Mouse (Mus musculus): ENCODE measurements around the gene Dnajb11.

The Dnajb11 gene

DNA sequence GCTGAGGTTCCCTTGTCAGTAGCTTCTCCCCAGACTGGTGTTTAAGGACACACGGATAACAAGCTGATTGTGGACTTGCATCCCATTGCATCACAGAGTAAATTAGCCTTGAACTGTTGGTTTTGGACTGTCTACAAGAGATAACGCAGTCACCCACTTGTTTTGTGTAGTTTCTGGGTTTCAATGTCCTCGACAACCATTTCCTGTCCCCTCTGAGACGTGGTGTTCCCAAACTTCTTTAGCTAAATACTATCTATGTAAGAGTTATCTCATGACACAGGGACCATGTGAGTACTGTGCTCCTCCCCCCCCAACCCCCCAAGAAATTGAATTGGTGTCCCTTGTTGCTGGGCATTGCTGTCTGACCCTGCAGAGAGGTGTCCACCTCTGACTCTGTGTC lies 23.8 kb downstream of the Dnajb11 start:
- DNase-seq (ENCODE audit: low read depth, low spot score), result no peak

DNA sequence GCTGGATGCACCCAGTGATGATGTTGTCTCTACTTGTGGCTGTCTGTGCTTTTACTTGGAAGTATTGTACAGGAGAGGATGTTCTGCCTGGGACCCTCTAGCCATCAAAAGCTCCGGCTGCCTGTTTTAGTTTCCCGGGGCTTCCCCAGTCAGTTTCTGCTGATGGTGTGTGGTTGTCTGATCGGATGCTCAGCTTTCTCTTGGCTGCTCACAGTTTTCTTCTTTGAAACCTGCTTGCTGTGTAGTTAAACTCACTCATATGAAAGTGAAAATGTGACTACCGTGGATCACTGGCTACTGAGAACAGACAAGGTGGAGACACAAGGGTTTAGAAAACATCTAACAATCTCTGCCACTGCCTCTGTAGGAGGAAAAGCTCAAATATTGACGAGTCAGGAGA lies 25.8 kb downstream of the Dnajb11 start:
- DNase-seq (ENCODE audit: low read depth, low spot score), result no peak

DNA sequence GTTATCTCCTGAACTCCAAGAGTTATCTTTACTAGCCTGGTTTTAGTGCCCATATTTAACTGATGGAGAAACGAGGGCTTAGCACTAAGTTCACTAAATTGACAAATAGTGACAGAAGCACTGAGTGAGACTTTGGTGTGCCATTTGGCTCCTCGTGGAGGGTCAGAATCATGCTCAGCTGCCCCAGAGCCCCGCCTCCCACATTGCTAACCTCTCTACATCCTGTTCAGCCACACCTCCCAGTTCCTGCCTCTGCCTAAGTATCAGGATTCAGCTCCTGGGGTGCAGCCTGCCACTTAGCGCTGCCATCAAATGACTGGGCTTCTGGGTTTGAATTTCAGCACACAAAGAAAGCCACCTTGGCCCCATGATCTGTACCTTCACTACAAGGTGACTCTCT lies 27.7 kb downstream of the Dnajb11 start:
- DNase-seq (ENCODE audit: low read depth, low spot score), result no peak

DNA sequence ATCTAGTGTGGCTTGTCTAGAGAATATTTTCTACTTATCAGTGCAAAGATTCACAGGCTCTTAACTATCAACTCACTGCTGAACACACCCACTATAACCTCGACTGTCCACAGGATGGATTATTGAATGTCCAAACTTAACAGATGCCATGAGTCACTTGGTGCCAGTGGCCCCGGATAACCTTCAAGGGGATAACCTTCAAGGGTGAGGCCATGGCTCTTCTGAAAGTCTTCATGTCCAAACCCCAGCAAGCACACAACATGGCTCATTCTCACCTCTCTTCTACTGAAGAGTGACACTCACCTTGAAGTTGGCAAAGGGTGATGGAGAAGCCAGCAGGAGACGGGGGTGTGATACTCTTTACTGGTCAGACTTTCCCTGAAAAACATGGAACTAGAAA lies 29.1 kb downstream of the Dnajb11 start:
- DNase-seq (ENCODE audit: low read depth, low spot score), result no peak

DNA sequence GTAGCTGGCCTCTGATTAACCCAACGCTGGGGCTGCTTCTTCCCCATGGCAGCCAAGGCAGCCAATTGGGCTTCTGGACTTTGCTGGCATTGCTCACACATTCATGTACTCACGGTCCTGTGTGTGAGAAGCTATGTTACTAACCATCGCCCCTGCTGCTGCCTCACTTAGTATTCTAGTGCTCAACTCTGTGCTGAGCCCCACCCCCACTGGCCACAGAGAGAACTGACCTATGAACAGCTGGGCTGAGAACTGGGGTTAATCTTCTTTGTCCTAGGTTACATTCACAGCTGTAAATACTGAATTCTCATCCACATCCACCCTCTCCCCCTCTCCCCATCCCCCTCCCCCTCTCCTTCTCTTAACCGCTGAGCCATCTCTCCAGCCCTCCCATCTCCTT lies 31.2 kb downstream of the Dnajb11 start:
- no peak for DNase-seq (ENCODE audit: low read depth, low spot score)

DNA sequence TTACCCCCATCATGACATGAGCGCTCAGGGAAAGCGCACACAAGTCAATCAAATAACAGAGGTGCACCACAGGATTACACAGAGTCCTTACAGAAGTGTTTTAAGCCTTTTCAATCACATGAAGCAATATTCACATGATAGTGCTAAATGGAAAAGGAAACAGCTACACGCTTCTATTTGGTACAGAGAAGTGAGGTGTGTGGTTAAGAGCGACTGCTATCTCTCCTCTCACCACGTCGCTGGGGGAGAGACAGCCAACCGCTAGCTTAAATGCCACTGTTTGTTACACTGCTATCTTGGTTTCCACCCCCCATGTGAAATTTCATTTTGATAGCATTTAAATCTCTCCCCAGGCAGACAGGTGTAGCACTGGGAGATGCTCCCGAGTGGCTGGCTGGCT lies 32.1 kb downstream of the Dnajb11 start:
- DNase-seq (ENCODE audit: low read depth, low spot score), result no peak

DNA sequence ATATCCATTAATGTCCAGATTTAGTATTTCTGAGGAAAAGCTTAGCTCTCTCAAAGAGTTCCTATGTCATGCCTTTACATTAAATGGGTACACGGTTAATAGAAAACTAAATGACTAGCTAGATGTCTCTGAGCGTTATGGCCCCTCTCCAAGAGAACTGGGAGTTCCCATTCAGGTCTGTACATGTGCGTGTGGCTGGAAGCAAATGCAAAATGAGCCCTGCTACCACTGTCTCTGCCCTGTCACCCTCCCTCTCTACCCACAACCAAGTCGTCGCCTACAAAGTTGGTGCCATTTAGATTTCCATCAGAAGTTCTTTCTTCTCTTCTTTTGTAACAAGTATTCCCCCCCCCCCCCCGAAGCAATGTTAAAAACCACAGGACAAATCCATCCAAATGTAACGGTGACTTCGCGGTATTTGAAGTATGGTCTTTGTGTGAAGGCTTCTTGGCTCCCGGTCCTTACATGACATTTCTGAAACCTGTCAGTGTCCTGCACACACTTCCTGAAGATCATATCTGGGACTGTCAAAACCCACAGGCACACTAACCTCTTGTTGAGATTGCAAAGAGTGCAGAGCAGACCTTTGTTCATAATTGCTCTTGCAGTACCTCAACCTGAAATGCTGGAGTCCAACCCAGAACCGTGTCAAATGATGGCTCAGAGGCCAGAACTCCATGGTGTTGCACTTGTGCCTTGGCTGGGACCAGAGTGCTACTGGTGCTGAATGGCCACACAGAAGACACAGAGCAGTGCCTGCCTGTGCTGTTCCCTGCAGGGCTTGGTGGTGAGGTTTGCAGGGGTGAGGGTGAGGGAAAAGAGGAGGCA lies 33.3 kb downstream of the Dnajb11 start, which contains the start of gene Ahsg:
Gene Ahsg, plus strand, starts transcription at position 595 of the 828 bp plus-strand sequence.
- DNase-seq (ENCODE audit: low read depth, low spot score), result no peak

DNA sequence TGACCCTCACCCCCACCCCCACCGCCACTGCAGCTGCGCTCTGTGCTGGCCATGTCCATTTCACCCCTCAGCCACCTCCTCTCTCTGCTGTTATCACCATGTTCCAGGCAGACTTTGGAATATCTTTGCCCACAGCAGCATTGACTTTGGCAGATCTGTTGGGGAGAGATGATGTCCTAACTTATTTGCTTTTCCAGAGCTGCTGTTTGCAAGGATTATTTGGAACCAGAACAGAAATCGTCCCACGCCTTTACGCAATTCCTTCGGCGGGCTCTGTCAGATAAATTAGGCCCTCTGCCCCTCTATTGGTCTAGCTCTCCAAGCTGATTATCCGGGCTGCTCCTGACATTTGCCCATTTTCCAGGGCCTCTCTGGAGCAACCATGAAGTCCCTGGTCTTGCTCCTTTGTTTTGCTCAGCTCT lies 34.1 kb downstream of the Dnajb11 start:
- DNase-seq (ENCODE audit: low read depth, low spot score), result no peak

DNA sequence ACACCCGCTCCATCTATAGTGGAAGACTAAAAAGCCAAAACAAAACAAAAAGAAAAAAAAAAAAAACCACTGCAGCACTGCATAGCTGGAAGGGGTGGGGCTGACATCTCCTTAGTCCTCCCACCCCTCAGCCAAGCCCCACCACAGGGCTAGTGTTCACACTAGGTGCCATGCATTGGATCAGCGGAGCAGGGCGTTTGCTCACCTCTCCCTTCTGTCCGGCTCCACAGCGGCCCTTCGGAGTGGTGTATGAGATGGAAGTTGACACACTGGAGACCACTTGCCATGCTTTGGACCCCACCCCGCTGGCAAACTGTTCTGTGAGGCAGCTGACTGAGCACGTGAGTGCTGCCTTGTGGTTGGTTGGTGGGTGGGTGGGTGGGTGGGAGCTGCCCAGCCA lies 36.5 kb downstream of the Dnajb11 start:
- peak; percentile 39 for DNase-seq (ENCODE audit: low read depth, low spot score)

DNA sequence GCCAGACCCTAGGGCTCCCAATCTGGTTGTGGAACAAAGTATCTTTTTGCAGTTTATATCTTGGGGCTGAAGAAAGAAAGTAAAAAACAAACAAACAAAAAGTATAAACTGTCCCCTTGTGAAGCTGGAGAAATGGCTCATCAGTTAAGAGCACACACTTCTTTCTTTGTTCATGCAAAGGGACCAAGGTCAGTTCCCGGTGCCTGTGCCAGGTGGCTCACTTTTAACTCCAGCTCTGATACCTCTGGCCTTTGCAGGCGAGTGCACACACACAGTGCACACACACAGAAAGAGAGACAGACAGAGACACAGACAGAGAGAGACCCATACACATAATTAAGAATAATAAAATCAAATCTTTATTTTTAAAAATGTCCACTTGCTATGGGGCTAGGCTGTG lies 39.0 kb downstream of the Dnajb11 start:
- DNase-seq (ENCODE audit: low read depth, low spot score), result no peak

DNA sequence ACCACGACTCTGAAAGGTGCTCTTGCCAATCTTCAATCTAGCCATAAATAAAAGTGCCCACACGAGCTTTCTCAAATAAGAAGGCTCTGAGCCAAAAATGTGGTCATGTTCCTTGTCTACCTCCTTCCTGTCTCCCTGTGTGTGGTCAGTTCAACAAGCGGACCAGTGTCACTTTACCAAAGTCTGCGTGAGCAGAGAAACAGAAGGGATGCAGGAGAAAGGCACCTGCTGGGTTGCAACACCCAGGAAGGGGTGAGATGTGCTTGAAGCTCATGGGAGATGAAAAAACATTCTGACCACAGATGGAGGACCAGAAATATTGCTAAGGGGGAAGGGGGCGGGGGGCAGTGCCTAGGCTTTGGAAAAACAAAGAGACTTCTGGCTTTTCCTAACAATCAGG lies 41.7 kb downstream of the Dnajb11 start:
- no peak for DNase-seq (ENCODE audit: low read depth, low spot score)

DNA sequence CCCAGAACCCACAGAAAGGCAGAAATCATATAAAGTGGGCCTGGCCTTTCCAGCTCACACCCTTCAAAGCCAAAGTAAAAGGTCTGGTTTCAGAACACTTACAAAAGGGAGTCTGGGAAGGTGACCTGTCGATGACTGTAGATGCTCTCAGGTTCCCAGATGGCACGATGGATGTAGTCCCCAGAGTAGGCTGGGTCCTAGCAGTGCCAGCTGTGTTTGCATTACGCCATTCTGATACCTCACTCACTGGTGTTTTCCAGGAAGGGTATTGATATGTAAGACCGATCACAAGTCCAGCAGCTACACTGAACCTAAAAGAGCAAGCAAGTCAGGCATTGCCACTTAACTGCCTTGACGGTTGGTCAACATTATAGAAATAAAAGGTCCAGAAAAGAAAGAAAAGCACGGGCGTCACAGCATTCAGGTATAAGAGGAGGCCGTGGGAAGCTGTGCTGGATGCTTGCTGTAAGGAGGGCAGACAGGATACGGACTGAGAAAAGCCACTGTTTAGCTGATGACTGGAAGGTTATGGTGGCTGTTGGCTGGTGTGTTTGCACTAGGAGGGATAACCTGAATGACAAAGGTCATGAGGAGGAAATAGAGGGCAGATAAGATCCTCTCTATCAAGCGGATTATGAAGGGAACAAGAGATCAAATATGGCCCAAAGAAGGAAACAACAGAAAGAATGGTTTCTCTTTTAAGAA lies 42.4 kb downstream of the Dnajb11 start:
- DNase-seq (ENCODE audit: low read depth, low spot score), result no peak

DNA sequence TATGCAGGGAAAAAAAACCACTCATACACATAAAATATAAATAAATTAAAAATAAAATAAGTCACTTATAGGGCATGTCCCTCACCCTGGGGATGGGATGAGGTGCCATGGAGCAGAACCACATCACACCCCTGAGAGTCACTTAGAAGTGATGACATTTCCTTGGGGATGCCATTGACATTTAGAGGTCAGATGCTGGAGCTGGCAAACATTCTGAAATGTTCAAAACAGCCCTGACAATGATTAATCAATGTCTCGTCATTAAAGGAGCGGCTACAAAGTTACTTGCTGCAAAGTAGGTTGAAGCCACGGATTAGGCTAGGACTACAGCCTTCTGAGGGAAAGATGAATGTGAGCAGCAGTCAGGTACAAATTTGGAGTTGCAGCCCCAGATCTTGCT lies 43.7 kb downstream of the Dnajb11 start:
- no peak for DNase-seq (ENCODE audit: low read depth, low spot score)

DNA sequence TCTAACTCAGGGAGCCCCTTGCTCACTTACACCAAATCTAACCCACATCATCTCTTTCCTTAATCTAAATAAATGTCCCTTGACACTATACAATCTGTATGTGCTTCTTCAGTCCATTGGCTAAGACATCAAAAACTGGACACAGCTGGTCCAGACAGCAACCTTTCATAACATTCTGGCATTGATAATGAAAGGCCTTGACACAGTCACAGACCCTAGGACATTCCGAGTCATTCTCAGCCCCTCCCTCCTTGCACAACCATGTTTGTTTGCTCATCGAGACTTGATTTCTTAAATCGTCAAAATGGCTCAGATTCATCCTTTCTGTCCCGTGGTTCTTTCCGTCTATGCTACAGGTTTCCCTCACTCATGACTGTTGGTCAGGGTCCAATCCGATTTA lies 51.6 kb downstream of the Dnajb11 start:
- no peak for DNase-seq (ENCODE audit: low read depth, low spot score)

DNA sequence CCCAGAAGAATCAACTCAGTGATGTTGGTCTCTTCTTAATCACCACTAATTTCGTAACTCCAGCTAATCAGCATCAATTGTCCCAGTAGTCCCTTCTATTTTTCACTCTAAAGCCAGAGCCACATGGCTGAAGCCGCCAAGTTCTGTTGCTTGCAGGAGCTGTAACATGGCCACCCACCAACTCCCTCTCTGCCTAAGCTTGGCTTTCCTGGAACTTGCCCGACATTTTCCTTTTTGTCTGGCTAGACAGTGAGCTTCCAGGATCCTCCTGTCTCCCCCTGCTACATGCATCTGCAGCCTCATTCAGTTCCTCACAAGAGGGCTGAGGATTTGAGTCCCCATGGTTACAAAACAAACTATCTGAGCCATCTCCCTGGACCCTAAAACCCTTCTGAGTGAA lies 54.3 kb downstream of the Dnajb11 start:
- DNase-seq (ENCODE audit: low read depth, low spot score), result no peak

DNA sequence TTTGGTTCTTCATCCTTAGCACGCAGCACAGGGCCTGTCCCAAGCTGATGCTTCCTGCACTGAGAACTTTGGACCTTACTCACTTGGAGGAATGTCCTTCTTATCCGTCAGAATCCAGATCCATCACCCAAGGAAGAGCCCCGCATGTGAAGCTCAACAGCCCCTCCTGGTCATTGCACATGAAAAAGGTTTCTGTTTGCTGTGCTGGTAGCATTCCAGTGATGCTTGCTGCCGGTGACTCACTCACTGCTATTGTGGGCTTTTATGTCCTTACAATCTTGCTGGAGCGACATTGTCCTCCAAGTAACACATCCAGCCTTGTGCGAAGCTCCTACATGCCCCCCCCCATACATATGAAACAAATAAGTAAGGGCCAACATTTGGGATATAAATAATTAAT lies 55.2 kb downstream of the Dnajb11 start:
- no peak for DNase-seq (ENCODE audit: low read depth, low spot score)

DNA sequence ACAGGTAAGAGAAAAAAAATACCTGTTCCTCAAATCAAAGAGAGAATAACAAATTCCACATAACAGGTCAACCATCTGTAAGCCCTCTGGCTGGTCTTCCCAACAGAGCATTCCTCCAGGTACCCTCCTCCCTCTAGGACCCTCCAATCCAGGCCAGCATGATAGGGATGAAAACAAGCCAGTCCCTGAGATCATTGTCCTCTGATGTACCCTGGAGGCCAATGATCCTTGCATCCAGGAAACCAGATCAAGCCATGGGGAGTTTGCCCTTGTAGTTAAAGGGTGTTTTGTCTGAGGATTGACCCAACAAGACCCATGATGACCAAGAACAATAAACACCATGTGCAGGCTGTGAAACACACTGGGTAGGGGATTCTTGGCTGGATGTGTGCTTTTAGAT lies 56.6 kb downstream of the Dnajb11 start:
- no peak for DNase-seq (ENCODE audit: low read depth, low spot score)

DNA sequence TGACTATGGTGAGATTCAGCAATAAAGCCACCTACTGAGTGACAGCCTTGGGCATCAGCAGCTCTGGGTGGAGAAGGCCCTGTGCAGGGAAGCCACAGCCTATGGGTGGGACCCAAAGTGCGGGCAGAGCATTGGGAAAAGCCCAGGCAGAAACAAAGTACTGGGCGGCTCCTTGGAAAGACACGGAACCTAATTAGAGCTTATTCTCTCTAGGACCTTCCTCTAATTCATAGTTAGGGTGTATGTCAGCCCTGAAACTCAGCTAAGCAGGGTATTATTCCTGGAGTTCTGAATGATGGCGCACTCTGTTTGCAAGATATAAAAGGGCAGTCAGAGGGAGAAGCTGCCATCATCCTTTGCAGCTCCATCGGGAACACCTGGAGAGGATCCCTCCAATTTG lies 60.4 kb downstream of the Dnajb11 start, which contains the start of gene Fetub:
Gene Fetub, plus strand, starts transcription at position 301 of the 400 bp plus-strand sequence.
- no peak for DNase-seq (ENCODE audit: low read depth, low spot score)

DNA sequence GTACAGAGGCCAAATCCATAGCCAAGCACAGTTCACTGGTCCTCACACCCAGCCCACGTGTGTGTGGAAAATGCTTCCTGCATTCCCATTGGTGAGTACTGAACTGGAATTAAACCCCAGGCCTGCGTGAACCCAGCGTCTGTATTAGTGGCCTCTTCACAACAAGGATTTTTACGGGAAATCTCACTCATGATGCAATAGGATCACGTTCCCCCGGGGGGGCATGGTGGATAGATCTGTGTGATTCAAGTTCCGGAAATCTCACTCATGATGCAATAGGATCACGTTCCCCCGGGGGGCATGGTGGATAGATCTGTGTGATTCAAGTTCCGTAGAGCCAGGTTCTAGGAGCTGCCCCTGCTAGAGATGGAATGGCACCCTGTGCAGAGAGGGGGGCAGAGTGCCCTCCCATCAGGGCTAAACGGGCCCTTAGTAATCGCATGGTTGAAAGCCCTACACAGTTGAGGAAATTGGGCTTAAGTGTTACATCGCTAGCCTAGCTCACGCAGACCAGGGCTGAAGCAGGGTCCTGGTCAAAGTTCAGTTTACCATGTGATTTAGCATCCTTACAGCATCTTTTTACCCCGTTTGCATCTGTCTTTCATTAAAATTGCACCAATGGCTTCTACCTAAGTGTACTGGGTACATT lies 61.1 kb downstream of the Dnajb11 start:
- no peak for DNase-seq (ENCODE audit: low read depth, low spot score)

DNA sequence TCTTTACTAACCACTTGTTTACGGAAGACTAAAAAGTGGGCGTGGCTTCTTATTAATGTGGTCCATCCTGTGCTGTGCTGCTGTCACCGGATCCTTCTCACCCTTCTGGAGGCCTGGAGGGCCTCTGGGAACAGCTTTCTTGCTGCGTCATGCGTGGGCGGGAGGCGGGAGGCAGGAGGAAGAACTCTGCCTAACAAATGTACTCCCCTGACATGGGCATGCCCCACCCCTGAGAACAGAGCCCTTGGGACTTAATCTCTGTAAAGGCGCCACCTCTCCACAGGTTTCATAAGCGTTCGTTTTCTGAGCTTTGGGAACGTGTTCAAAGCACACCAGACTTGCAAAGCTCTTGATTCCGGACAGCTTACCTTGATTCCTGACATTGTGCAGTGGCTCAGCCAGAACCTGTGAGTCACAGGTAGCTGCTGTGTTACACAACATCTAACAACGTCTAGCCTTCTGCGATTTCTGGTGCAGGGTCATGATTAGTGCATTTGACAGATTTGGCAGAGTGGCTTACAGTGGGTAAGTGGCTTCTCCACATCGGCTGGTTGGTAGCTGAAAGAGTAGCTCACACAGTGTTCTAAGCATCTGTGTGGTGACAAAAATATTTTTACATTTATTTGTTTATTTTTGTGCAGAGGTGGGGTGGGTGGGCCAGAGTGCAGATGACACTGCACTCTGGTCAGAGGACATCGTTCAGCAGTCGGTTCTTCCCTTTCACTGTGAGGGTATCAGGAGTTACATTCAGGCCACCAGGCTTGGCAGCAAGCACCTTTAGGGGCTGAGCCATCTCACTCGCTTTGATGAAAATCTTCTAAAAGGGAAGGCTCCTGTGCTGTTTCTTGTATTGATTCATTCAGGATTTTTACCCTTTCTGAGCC lies 62.6 kb downstream of the Dnajb11 start:
- peak; percentile 68 for DNase-seq (ENCODE audit: low read depth, low spot score)

DNA sequence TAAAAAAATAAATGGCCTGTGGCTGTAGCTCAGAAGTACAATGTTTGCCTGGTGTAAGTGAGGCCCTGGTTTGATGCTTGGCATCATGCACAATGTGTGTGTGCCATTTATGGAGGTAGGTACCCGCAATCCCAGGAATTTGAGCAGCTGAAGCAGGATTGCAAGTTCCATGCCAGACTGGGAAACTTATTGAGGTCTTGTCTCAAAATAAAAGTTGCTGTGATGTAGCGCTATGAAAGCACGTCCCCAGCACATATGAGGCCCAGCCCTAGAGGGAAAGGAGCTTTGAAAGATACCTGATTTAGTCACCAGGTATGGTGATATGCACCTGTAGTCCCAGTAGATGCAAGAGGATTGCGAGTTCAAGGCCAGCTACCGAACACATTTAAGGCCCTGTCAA lies 64.1 kb downstream of the Dnajb11 start:
- DNase-seq (ENCODE audit: low read depth, low spot score), result no peak

DNA sequence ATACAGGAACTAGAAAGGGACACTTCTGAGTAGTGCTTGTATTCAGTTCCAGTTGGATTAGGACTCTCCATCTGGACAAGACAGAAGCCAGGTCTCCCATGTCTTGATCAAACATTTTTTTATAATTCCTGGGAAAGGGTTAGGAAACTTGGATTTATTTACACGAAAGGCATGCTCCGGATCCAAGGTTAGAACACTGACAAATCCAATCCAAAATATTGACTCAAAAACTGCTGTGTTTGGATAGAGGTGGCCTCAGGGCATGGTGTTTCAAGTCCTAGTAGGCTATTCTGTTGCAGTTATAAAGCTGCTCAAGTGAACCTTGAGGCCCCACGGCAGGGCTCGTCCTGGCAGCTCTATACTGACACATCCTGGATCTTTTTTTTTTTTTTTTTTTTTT lies 64.8 kb downstream of the Dnajb11 start:
- no peak for DNase-seq (ENCODE audit: low read depth, low spot score)
